Mouse (Mus musculus): ENCODE measurements at regions not wholly inside any gene's neighbourhood (a gene's known extent, or its start where the extent isn't known, plus 50 kb on each side); places are given as distances from the start of the nearest gene placed in this dataset.

- TF ChIP-seq CTCF (IDR thresholded peaks at IDR 0.05), result no peak
- no peak for TF ChIP-seq POLR2A (IDR thresholded peaks at IDR 0.05; ENCODE audit: insufficient read depth, low read depth, low read length)
- no peak for TF ChIP-seq EP300 (IDR thresholded peaks at IDR 0.05; ENCODE audit: insufficient read depth, low read depth, low read length)
Observed at GRCm38 (mm10) chr12:25623449-25623848, 526.5 kb upstream of the Id2 start.
